Mouse (Mus musculus) ES-E14 (cell line): Measurements from ENCODE around the gene Duoxa1.

Source experiments
- CHD2 ChIP-seq: IDR thresholded peaks from 2 replicates; pipeline ENCODE4 v1.6.1; 2014; ENCODE audit warnings: mild to moderate bottlenecking, low read depth, low read length, inconsistent platforms
- ZNF384 ChIP-seq: IDR thresholded peaks from 2 replicates; pipeline ENCODE4 v1.6.1; 2012; ENCODE audit warnings: low read depth, low read length, inconsistent platforms

- TF ChIP-seq ZNF384 (no peak), CHD2 (no peak)
Observed at GRCm38 (mm10) chr2:122362622-122363523, 49.3 kb upstream of the Duoxa1 start.
